Mouse (Mus musculus) heart, postnatal 25 days (tissue): ENCODE data around the gene Crtc3. TPM values are rescaled to one million over a fixed set of nuclear protein-coding genes. Genes with fewer than 3 reads are reported as not detected.

ENCODE experiments used
- DNase-seq: peaks from one replicate; pipeline ENCODE4 v3.0.0; 2022; ENCODE audit warnings: low spot score
- intact Hi-C: fragments of 180-260 bp; cut with DNase I; formaldehyde crosslinking; loops from one replicate; pipeline ENCODE4 v1.15.1; 2025
- total RNA-seq, 2 experiments: library from RNA; stranded (reverse); gene quantifications; 2 replicates each; pipeline ENCODE4 v1.2.3; 2021

Gene Crtc3
- total RNA-seq, 2 experiments from 2014 or later = 14.3 to 15.7 TPM

DNA sequence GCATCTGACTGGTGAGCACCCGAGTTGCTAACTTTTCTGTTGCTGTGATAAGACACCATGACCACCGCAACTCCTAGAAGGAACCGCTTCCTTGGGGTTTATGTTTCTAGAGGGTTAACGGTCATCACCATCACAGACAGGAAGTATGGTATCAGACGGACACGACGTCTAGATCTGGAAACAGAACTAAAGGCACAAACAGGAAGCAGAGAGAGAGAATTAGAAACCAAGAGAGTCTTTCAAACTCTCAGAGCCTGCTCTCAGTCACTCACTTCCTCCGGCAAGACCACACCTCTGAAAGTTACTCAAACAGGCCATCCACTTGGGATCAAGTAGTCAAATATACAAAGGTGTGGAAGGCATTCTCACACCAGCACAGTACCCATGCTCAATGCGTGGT, 112.9 kb downstream of the Crtc3 start:
- intact Hi-C loops = no loop called here
- DNase-seq = no peak

DNA sequence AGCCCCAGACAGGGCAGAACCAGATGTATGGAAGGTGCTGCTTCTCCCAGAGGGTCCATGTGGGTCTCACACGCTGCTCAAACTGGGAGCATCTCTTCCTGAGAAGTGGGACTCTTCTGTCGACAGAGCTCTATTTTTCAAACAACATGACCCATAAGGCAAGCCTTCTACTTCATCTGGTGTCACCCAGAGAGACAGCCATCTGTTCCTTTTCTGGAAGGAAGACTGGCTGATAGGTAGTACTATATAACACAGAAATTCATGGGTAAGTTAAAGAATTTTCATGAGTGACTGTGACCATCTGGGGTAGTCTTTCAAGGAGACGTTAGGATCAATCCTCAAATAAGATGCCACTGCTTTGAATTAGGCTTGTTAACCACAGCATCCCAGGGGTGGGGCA, 115.6 kb downstream of the Crtc3 start:
- intact Hi-C loops = no loop called here
- DNase-seq = no peak

DNA sequence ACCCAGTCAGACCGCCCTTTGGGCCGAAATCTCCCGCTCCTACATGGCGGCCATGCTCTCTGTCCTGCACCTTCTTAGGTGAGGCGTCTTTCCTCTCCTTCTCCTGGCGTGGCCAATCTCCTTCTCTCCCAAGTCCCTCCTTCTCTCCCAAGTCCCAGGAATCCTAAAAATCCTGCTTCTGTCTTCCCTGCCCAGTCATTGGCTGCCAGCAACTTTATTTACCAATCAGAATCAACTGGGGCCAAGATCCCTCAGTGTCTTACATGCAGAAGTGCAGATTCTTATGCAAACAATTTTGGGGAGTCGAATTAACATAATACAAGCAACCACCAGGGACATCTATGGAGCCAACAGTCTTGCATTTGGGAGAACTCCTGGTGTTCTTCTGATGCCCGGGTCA, 120.7 kb downstream of the Crtc3 start:
- intact Hi-C loops = no loop called here
- DNase-seq = no peak

DNA sequence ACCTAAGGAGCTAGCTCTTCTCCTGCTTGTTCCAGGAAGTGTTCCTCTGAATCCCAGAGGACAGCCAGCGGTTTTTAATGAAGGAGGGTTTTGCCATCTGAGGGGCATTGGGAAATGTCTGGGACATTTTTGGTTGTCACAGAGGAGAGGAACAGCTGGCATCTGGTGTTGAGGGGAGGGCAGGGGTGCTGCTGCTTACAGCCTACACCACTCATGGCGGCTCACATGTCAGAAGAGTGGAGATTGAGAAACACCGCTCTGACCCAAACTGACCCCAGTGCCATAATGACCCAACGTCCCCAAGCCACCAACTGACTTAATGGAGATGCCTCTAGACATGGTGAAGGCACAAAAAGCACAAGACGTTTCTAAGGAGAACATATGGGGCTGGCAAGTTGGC, 126.7 kb downstream of the Crtc3 start:
- intact Hi-C loops = no loop called here
- DNase-seq = no peak

DNA sequence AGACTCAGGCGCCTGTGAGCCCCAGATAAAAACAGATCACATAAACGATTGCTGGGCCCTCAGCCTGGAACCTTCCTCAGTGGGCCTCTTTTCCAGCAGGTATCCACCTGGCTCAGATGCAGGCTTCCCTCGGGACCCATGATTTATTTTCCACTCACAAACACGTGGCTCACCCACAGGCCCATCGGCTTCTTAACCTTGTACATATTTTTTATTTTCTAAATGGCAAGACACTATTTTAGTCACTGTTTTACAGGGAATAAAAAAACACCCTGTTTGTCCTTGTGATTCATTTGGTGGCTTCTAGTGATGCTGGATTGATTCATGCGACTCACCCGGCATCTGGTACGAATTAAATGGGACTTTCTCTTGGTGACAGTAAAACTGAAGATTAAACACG, 127.4 kb downstream of the Crtc3 start:
- no peak for DNase-seq
- intact Hi-C loops = no loop called here

DNA sequence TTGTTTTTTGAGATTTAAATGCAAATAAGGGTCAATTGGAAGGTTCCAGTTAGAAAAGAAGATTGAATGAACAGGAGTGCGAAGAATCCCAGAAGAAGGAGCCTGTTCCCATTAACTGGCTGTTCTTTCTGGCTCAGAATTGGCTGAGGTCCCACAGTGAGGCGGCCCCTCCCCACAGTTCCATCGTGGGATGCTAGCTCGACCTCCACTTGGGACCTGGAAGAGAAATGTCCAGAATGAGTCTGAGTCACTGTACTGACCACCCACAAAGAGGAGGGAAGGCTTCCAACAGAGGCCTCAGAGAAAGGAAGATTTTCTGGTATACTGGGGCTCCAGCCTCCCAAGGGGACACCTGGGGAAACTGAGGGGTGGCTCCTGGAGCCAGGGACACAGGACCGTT, 130.1 kb downstream of the Crtc3 start:
- intact Hi-C loops = no loop called here
- DNase-seq = no peak

DNA sequence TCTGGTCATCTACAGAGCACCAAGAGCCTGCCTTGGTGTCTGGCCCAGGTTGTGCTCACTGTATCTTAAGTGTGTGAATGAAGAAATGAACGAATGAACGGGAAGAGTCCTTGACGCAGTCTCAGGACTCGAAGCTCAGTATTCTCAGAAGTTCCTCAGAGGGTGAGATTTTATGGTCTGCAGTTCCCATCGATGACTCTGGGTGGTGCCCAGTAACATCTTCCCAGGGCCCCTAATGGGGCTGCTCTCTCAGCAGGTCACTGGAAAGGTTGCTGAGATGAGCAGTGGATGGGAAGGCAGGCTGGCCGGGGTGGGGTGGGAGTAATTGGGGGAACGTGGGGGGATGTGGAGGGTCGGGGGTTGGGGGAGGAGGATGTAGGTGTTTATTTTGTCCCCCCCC, 130.6 kb downstream of the Crtc3 start:
- DNase-seq = no peak
- intact Hi-C loops = no loop called here

DNA sequence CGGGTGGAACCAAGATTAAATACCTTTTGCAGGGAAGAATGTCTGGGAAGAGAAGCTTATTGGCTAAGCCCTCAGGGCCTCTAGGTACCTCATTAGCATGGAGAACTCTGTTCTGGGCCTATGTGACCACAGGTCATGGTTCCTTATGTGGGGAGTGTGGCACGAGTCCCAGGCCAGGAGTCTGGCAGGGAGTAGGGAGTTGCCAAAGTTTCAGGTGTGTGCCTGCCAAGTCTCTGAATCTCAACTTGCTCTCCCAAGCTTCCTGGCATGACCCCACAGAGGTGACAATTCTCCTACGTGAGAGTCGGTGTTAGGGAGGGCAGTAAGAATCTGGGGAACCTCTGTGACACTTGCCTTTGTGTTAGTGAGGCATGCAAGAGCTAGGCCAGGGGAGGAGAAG, 131.5 kb downstream of the Crtc3 start:
- intact Hi-C loops = no loop called here
- DNase-seq = no peak

DNA sequence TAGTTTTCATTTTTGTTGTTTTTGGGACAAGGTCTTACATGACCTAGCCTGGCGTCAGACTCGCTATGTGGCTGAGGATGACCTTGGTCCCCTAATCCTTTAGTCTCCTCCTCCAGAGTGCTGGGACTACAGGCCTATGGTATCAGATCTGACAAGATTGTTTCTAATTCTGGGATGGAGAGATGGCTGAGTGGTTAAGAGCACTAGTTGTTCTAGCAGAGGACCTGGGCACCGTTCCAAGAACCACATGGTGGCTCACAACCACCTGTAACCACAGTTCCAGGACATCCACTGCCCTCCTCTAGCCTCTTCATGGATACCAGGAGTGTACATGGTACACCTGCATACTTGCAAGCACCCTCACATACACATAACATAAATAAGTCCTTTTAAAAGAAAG, 132.5 kb downstream of the Crtc3 start:
- intact Hi-C loops = no loop called here
- DNase-seq = no peak

DNA sequence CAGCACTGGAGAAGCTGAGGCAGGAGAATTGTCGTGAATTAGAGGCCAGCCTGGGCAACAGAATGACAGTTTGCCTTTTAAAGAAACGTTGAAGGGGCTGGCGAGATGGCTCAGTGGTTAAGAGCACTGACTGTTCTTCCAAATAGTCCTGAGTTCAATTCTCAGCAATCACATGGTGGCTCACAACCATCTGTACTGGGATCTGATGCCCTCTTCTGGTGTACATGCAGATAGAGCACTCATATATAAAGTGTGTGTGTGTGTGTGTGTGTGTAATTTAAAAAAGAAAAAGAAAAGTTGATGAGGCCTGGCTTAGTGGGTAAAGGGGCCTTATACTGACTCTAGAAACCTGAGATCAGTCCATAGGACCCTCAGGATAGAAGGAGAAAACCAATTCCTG, 133.5 kb downstream of the Crtc3 start:
- no peak for DNase-seq
- intact Hi-C loops = no loop called here

DNA sequence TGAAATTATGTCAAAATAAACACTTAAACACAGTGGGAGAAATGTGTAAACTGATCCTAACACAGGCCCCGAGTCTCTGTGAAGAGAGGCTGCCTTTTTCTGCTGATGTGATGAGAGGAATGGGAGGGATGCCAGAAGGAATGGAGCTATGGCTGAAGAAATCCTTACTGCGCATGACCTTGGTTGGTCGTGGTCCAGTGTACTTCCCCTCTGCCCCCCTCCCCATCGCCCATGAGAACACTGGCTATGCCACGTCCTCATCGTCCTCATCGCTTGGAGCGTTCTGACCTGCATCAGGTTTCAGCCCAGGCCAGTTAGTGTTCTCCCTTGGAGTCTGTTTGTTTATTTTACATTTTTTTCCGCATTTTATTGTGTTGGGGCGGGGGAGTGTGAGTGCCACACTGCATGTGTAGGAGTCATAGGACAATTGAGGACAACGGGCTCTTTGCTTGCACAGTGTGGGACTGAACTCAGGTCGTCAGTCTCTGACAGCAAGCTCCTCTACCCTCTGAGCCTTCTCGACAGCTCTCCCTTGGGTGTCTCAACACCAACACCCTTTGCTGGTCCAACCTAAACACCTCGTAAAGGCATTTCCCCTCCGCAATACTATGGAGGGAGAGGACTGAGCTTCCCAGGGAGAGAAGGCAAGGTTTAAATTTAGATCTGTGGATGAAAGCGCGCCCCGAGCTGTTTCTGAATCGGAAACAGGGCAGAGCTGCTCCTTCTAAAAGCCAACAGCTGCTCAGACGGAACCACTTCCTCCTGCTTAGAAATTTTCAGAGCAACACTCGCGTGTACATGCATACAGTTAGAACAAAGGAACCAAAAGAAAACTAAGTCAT, 134.3 kb downstream of the Crtc3 start:
- intact Hi-C loops = no loop called here
- DNase-seq = no peak

DNA sequence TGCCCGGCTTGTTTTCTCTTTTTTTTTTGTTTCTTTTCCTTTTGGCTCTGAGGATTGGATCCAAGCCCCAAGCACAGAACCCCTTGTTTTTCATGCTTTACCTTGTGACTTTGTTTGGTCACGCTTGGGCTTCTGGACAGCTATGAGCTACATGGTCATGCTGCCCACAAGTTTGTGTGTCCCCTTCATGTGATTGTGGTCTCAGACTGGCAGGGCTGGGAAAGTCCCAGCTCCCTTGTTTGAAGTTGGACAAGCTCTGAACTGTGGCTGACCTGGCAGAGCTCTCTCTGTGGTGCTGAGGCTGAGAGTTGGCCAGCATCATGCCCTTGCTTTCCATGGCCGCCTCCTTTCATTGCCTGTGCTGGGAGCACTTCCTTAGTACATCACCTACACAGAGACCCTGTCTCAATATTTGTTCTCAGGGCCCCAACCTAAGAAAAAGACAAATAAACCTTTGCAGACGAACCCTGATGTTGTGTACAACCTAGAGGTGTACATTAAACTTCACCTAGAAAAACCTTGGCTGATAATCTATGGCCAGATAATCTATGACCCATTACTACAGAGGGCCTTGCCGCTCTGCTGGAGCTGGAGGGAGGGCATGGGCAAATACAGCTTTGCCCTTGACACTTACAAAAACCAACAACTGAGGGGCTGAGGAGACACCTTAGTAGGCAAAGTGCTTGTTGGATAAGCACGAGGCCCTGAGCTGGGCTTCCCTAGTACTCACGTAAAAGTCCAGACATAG, 140.0 kb downstream of the Crtc3 start:
- intact Hi-C loops = loop anchor here (10.0 kb wide), 1 partner anchor 64 kb away; no protein-coding TSS in a partner anchor
- DNase-seq = no peak

DNA sequence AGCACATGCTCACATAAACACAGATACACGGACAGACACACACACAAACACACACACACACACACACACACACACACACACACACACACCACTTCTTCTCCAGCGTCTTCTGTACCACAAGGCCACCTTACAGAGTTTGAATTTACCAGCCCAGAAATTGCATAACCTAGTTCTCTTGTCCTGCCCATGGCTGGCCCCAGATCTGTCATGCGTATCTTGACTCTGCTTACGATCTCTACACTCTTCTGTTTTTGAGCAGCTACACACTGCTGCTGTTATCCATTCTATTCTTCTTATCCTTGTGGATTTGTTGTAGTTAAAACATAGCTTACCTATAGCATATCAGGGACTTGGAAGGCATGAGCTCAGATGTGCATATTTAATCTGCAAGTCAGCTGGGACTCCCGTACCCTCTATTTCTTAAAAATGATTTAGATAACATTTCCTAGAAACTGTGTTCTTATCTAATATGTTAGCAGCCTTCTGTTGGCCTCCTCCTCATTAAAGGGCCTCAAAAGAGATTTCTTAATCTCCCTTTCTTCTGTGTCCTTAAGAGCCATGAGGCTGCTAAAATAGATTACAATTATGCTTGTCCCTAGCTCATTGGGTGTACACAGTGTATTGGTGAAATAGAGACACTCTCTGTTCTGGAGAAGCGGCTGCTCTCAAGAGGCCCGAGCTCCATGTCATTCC, 146.4 kb downstream of the Crtc3 start:
- intact Hi-C loops = loop anchor here (10.0 kb wide), 1 partner anchor 57 kb away; no protein-coding TSS in a partner anchor
- no peak for DNase-seq

DNA sequence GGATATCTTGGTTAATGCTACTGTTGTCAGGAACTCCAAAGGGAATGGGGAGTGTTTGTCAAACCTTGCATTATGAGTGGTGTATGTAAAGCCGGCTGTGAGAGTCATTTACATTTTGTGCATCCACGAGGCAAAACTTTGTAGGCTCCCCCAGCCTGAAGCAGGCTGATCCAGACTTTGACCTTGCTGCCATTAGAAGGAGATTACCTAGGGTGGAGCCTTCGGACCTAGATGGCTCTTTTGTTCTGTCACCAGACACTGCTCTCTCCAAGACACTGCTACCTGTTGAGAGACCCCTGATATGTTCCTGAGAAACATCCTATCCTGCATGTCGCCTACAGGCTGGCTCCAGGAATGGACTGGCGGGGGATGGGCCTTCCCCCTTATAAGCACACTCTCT, 149.1 kb downstream of the Crtc3 start:
- no peak for DNase-seq
- intact Hi-C loops = loop anchor here (5.0 kb wide), 1 partner anchor 43 kb away; no protein-coding TSS in a partner anchor

Other genes with a start within 250 kb of the Crtc3 start
- 1 to 10 TPM; 1.5 to 2.0 TPM for gene Blm, start 153.8 kb downstream of the Crtc3 start, total RNA-seq
- 10 to 100 TPM; 39.8 to 46.7 TPM for gene Iqgap1, start 137.1 kb upstream of the Crtc3 start, total RNA-seq
- gene Zscan2, start 172.0 kb upstream of the Crtc3 start, total RNA-seq = 1 to 10 TPM; 5.4 to 6.1 TPM
- 1 to 10 TPM; 5.7 to 6.0 TPM for gene Wdr73, start 212.4 kb upstream of the Crtc3 start, total RNA-seq
- gene Nmb, start 216.2 kb upstream of the Crtc3 start, total RNA-seq = 1 to 10 TPM; 5.8 to 7.7 TPM